In genomic region chr11:31398604-31399003, GRCm38 (mm10) we compare ENCODE assay signal across 27 mouse cellular contexts. TPM values are rescaled to one million over a fixed set of nuclear protein-coding genes. Genes with fewer than 3 reads are reported as not detected.
"Had no signal": no experiment of that assay in that cellular context is flagged by ENCODE, and none has a peak within 500 bp of the region (broad histone marks: within the 10 kb centered on the region; RNA-seq: fewer than 3 reads in every experiment).

No protein-coding gene starts in this region.

- ATAC-seq: forebrain, embryonic 13.5 days; forebrain, embryonic 14.5 days; forebrain, embryonic 15.5 days; forebrain, embryonic 16.5 days; forebrain, postnatal 0 days had no signal

- H3K36me3 ChIP-seq: embryonic facial prominence, embryonic 12.5 days; embryonic facial prominence, embryonic 13.5 days; embryonic facial prominence, embryonic 15.5 days; forebrain, embryonic 10.5 days; forebrain, embryonic 12.5 days; forebrain, embryonic 15.5 days had no signal

- DNase-seq: cerebellum, adult 8-10 months; cerebellum, adult 9-10 months; cerebellum, adult 9-11 months; cerebellum, postnatal 10 days; cerebellum, postnatal 14 days; cerebellum, postnatal 25 days; cerebellum, postnatal 36 days; embryo, embryonic 11 days; forebrain, postnatal 0 days; gastrocnemius, adult 2 months; gastrocnemius, postnatal 10 days; gastrocnemius, postnatal 14 days; gastrocnemius, postnatal 25 days; gastrocnemius, postnatal 36 days; heart, adult 18-20 months; heart, adult 2 months had no signal

- H3K4me2 ChIP-seq: embryonic facial prominence, embryonic 12.5 days; embryonic facial prominence, embryonic 13.5 days; embryonic facial prominence, embryonic 15.5 days; forebrain, embryonic 12.5 days; forebrain, embryonic 13.5 days; forebrain, embryonic 15.5 days; heart, embryonic 11.5 days had no signal

- H3K27me3 ChIP-seq: embryonic facial prominence, embryonic 12.5 days; embryonic facial prominence, embryonic 15.5 days; forebrain, embryonic 12.5 days; forebrain, embryonic 13.5 days; forebrain, embryonic 15.5 days had no signal

- H3K4me1 ChIP-seq: embryonic facial prominence, embryonic 12.5 days; embryonic facial prominence, embryonic 15.5 days; forebrain, embryonic 10.5 days; forebrain, embryonic 12.5 days; forebrain, embryonic 13.5 days; forebrain, embryonic 15.5 days had no signal

- H3K9me3 ChIP-seq: embryonic facial prominence, embryonic 12.5 days; embryonic facial prominence, embryonic 13.5 days; embryonic facial prominence, embryonic 15.5 days; forebrain, embryonic 10.5 days; forebrain, embryonic 12.5 days; forebrain, embryonic 13.5 days; forebrain, embryonic 15.5 days had no signal

- H3K4me3 ChIP-seq: embryonic facial prominence, embryonic 12.5 days; embryonic facial prominence, embryonic 13.5 days; embryonic facial prominence, embryonic 15.5 days; erythroblast, embryonic 14.5 days; forebrain, embryonic 10.5 days; forebrain, embryonic 12.5 days; forebrain, embryonic 13.5 days; forebrain, embryonic 15.5 days; gastrocnemius, adult 2 months; heart, adult 2 months had no signal

- H3K27ac ChIP-seq: embryonic facial prominence, embryonic 12.5 days; embryonic facial prominence, embryonic 13.5 days; embryonic facial prominence, embryonic 15.5 days; forebrain, embryonic 10.5 days; forebrain, embryonic 12.5 days; forebrain, embryonic 13.5 days; forebrain, embryonic 15.5 days; gastrocnemius, adult 2 months; heart, adult 2 months had no signal

- H3K9ac ChIP-seq: embryonic facial prominence, embryonic 12.5 days; embryonic facial prominence, embryonic 13.5 days; embryonic facial prominence, embryonic 15.5 days; forebrain, embryonic 12.5 days; forebrain, embryonic 13.5 days; forebrain, embryonic 15.5 days; forebrain, postnatal 0 days had no signal

RNA-seq across cellular contexts. Expression of gene Stc2, which starts 28.7 kb away (rescaled TPM):
- polyA plus RNA-seq: erythroblast, embryonic 14.5 days had no signal
